ENCODE assay signal across 24 mouse cellular contexts in the genomic region with DNA sequence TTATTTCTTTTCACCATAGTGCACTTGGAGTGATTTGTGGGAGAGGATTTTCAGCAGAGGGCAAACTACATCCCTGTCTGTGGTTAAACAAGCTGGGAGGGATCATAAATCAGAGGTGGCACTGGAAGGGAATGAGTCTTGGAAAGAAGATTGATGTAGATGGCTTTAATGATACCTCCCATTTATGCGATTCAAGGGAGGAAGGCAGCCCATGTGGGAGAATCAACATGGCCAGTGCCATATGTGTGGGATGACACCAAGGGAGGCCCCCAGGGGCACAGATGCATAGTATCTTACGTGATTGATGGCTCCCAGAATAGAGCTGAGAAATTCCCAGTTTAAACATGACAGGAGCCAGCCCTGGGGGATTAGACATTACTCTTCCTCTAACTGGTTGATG. TPM values are rescaled to one million over a fixed set of nuclear protein-coding genes. Genes with fewer than 3 reads are reported as not detected.
DNase-seq lines count a peak whose midpoint lies in the region; ATAC-seq and TF ChIP-seq lines count a peak whose summit lies in the region.
"Had no signal": no experiment of that assay in that cellular context is flagged by ENCODE, and none has a peak within 500 bp of the region (broad histone marks: within the 10 kb centered on the region; RNA-seq: fewer than 3 reads in every experiment).

No protein-coding gene starts in this region.

- WGBS in hindbrain, embryonic 12.5 days: 55% methylated on average over 2 of the region's 2 CpGs
- 61% methylated on average over 2 of the region's 2 CpGs for WGBS in hindbrain, postnatal 0 days
- WGBS in kidney, adult 2 months: 34% methylated on average over 2 of the region's 2 CpGs
- 37% methylated on average over 2 of the region's 2 CpGs for WGBS in neural tube, embryonic 11.5 days
- 56% methylated on average over 2 of the region's 2 CpGs for WGBS in intestine, embryonic 15.5 days

- no peak overlapping the region for H3K9ac ChIP-seq in hindbrain, embryonic 12.5 days
- H3K9ac ChIP-seq in hindbrain, postnatal 0 days (replicated peaks; ENCODE audit: low read length): no peak overlapping the region
- H3K9ac ChIP-seq in neural tube, embryonic 11.5 days (ENCODE audit: low read length): no peak overlapping the region
- H3K9ac ChIP-seq in intestine, embryonic 15.5 days: no peak overlapping the region
- H3K9ac ChIP-seq: embryonic facial prominence, embryonic 15.5 days; heart, embryonic 13.5 days; midbrain, embryonic 15.5 days had no signal

- H3K27ac ChIP-seq in hindbrain, embryonic 12.5 days: no peak overlapping the region
- H3K27ac ChIP-seq in hindbrain, postnatal 0 days: no peak overlapping the region
- no peak overlapping the region for H3K27ac ChIP-seq in kidney, adult 2 months (ENCODE audit: insufficient read depth, low read depth, low read length)
- no peak overlapping the region for H3K27ac ChIP-seq in neural tube, embryonic 11.5 days (ENCODE audit: low read depth, low read length)
- H3K27ac ChIP-seq in intestine, embryonic 15.5 days: no peak overlapping the region
- H3K27ac ChIP-seq: embryonic facial prominence, embryonic 15.5 days; heart, adult 2 months; heart, embryonic 13.5 days; limb, embryonic 10.5 days; midbrain, embryonic 15.5 days had no signal

- TF ChIP-seq POLR2A in kidney, adult 2 months (IDR thresholded peaks at IDR 0.05; ENCODE audit: low read depth, low read length): no peak

- no peak overlapping the region for H3K4me3 ChIP-seq in hindbrain, embryonic 12.5 days
- no peak overlapping the region for H3K4me3 ChIP-seq in hindbrain, postnatal 0 days (ENCODE audit: low read length)
- no peak overlapping the region for H3K4me3 ChIP-seq in kidney, adult 2 months (ENCODE audit: insufficient read depth, low read depth, low read length)
- H3K4me3 ChIP-seq in neural tube, embryonic 11.5 days (ENCODE audit: low read depth, low read length): no peak overlapping the region
- H3K4me3 ChIP-seq in intestine, embryonic 15.5 days (replicated peaks): no peak overlapping the region
- H3K4me3 ChIP-seq: embryonic facial prominence, embryonic 15.5 days; heart, adult 2 months; heart, embryonic 13.5 days; limb, embryonic 10.5 days; midbrain, embryonic 15.5 days had no signal

- no peaks in the 10 kb centered on the region for H3K9me3 ChIP-seq in hindbrain, embryonic 12.5 days (replicated peaks)
- no peaks in the 10 kb centered on the region for H3K9me3 ChIP-seq in hindbrain, postnatal 0 days (ENCODE audit: low read length)
- no peaks in the 10 kb centered on the region for H3K9me3 ChIP-seq in neural tube, embryonic 11.5 days (ENCODE audit: control insufficient read depth, low read length)
- no peaks in the 10 kb centered on the region for H3K9me3 ChIP-seq in intestine, embryonic 15.5 days
- H3K9me3 ChIP-seq: embryonic facial prominence, embryonic 15.5 days; heart, embryonic 13.5 days; limb, embryonic 10.5 days; midbrain, embryonic 15.5 days had no signal

- peak; percentile 79; the same call in 1 of the 2 replicates for ATAC-seq in hindbrain, embryonic 12.5 days (ENCODE audit: low FRiP score)
- ATAC-seq in hindbrain, postnatal 0 days: no peak
- peak; percentile 87 for ATAC-seq in neural tube, embryonic 11.5 days (ENCODE audit: insufficient read depth, low FRiP score, low TSS enrichment)
- no peak for ATAC-seq in intestine, embryonic 15.5 days
- ATAC-seq: forebrain, embryonic 16.5 days; hindbrain, embryonic 16.5 days; intestine, postnatal 0 days; midbrain, embryonic 15.5 days had no signal

- no peak for DNase-seq in hindbrain, postnatal 0 days (ENCODE audit: low spot score)
- DNase-seq in kidney, postnatal 4 days: peak; percentile 9 to 25
- DNase-seq in kidney, adult 2 months: no peak
- DNase-seq in neural tube, embryonic 11.5 days (ENCODE audit: low spot score): peak; percentile 30
- no peak for DNase-seq in left cerebral cortex, postnatal 4 days
- DNase-seq in layer of hippocampus, postnatal 10 days (ENCODE audit: low spot score in 2 of 2): no peak
- DNase-seq: adrenal gland, postnatal 36 days; cerebellum, adult 11 months; cerebellum, postnatal 10 days; gastrocnemius, postnatal 25 days; heart, adult 2 months; heart, postnatal 14 days; liver; lung, postnatal 4 days; thymus, postnatal 14 days had no signal

- H3K36me3 ChIP-seq in hindbrain, embryonic 12.5 days: no peaks in the 10 kb centered on the region
- no peaks in the 10 kb centered on the region for H3K36me3 ChIP-seq in hindbrain, postnatal 0 days (ENCODE audit: insufficient read depth, low read length)
- no peaks in the 10 kb centered on the region for H3K36me3 ChIP-seq in kidney, adult 2 months (ENCODE audit: control insufficient read depth, insufficient read depth, low read length)
- H3K36me3 ChIP-seq in neural tube, embryonic 11.5 days (ENCODE audit: control insufficient read depth, insufficient read depth, low read length): no peaks in the 10 kb centered on the region
- H3K36me3 ChIP-seq in intestine, embryonic 15.5 days: no peaks in the 10 kb centered on the region
- H3K36me3 ChIP-seq: embryonic facial prominence, embryonic 15.5 days; heart, embryonic 13.5 days; limb, embryonic 10.5 days; midbrain, embryonic 15.5 days had no signal

- intact Hi-C loops in left cerebral cortex, postnatal 4 days (cut with DNase I): no loop called here

- H3K27me3 ChIP-seq in hindbrain, embryonic 12.5 days: no peaks in the 10 kb centered on the region
- H3K27me3 ChIP-seq in hindbrain, postnatal 0 days (ENCODE audit: insufficient read depth, low read length): no peaks in the 10 kb centered on the region
- H3K27me3 ChIP-seq in kidney, adult 2 months (replicated peaks; ENCODE audit: control insufficient read depth, insufficient read depth, low read length): no peaks in the 10 kb centered on the region
- no peaks in the 10 kb centered on the region for H3K27me3 ChIP-seq in neural tube, embryonic 11.5 days (ENCODE audit: control insufficient read depth, insufficient read depth, low read length)
- H3K27me3 ChIP-seq in intestine, embryonic 15.5 days (replicated peaks): no peaks in the 10 kb centered on the region
- H3K27me3 ChIP-seq: embryonic facial prominence, embryonic 15.5 days; heart, embryonic 13.5 days; midbrain, embryonic 15.5 days had no signal

- 0 out of 2 replicates have a peak, but pooled peaks cover 3% of the 10 kb centered on the region for H3K4me1 ChIP-seq in hindbrain, embryonic 12.5 days
- H3K4me1 ChIP-seq in hindbrain, postnatal 0 days (ENCODE audit: insufficient read depth, low read length): no peaks in the 10 kb centered on the region
- no peaks in the 10 kb centered on the region for H3K4me1 ChIP-seq in kidney, adult 2 months (ENCODE audit: control insufficient read depth, insufficient read depth, low read length)
- no peaks in the 10 kb centered on the region for H3K4me1 ChIP-seq in neural tube, embryonic 11.5 days (ENCODE audit: control insufficient read depth, insufficient read depth, low read length)
- H3K4me1 ChIP-seq in intestine, embryonic 15.5 days (replicated peaks): no peaks in the 10 kb centered on the region
- H3K4me1 ChIP-seq: embryonic facial prominence, embryonic 15.5 days; limb, embryonic 10.5 days; midbrain, embryonic 15.5 days had no signal

- no peak for TF ChIP-seq CTCF in hindbrain, postnatal 0 days (IDR thresholded peaks at IDR 0.05; ENCODE audit: low read depth)
- TF ChIP-seq CTCF in kidney, adult 2 months (conservative IDR thresholded peaks at IDR 0.05; ENCODE audit: insufficient read depth, insufficient read length, low read depth, low read length): no peak

- no peak overlapping the region for H3K4me2 ChIP-seq in hindbrain, embryonic 12.5 days (replicated peaks)
- H3K4me2 ChIP-seq in hindbrain, postnatal 0 days (ENCODE audit: low read depth, low read length): no peak overlapping the region
- no peak overlapping the region for H3K4me2 ChIP-seq in neural tube, embryonic 11.5 days (ENCODE audit: low read depth)
- H3K4me2 ChIP-seq in intestine, embryonic 15.5 days (replicated peaks): no peak overlapping the region
- H3K4me2 ChIP-seq: embryonic facial prominence, embryonic 15.5 days; heart, embryonic 13.5 days; midbrain, embryonic 15.5 days had no signal

RNA-seq across cellular contexts. Expression of a gene that starts 48.0 kb away (rescaled TPM):
- polyA plus RNA-seq in hindbrain, embryonic 12.5 days (2016; fragmentation: Nextera tagmentation; extraction: Ambion mirVana): 2.9 and 4.1 TPM in 2 replicates
- total RNA-seq in hindbrain, postnatal 0 days (2014; rRNA removed): 0.84 TPM in 1 of 2 replicates, not detected in the other
- 1.3 and 1.6 TPM in 2 replicates for polyA plus RNA-seq in hindbrain, postnatal 0 days (2015; fragmentation: Nextera tagmentation; extraction: Ambion mirVana)
- polyA plus RNA-seq in kidney, adult 2 months (2012; rRNA removed): 0.27 and 0.53 TPM in 2 replicates
- polyA plus RNA-seq in neural tube, embryonic 11.5 days (2014; fragmentation: Nextera tagmentation; extraction: Ambion mirVana): 2.8 and 3.7 TPM in 2 replicates
- polyA plus RNA-seq in intestine, embryonic 15.5 days (2015; fragmentation: Nextera tagmentation; extraction: Ambion mirVana): 3.7 and 3.8 TPM in 2 replicates
- total RNA-seq in left cerebral cortex, postnatal 4 days (2021): 1 to 10 TPM; 4.6 to 5.7 TPM
- 1 to 10 TPM; 4.7 to 5.3 TPM for total RNA-seq in layer of hippocampus, postnatal 10 days (2021)

Comparison
In these comparisons a context has a peak if more than half of its experiments do, and no peak if none do; other contexts are left out.
1. ATAC-seq: peak in hindbrain, embryonic 12.5 days (single experiment) and neural tube, embryonic 11.5 days (single experiment); none in hindbrain, postnatal 0 days (single experiment) and intestine, embryonic 15.5 days (single experiment).
2. DNase-seq: peak in kidney, postnatal 4 days (2 of 2) and neural tube, embryonic 11.5 days (single experiment); none in hindbrain, postnatal 0 days (single experiment), kidney, adult 2 months (single experiment), left cerebral cortex, postnatal 4 days (single experiment) and layer of hippocampus, postnatal 10 days (0 of 2).